Mouse (Mus musculus): Measurements from ENCODE around the gene Twist2.

GRCm38 (mm10) chr1:91820531-91820930 lies 19.3 kb downstream of the Twist2 start:
- TF ChIP-seq CTCF (IDR thresholded peaks at IDR 0.05; ENCODE audit: borderline replicate concordance, insufficient read depth, low read depth, low read length): no peak
- no peak for TF ChIP-seq POLR2A (IDR thresholded peaks at IDR 0.05; ENCODE audit: borderline replicate concordance, insufficient read depth, low read length)
